Mouse (Mus musculus): ENCODE measurements around the gene Sgk1.

DNA sequence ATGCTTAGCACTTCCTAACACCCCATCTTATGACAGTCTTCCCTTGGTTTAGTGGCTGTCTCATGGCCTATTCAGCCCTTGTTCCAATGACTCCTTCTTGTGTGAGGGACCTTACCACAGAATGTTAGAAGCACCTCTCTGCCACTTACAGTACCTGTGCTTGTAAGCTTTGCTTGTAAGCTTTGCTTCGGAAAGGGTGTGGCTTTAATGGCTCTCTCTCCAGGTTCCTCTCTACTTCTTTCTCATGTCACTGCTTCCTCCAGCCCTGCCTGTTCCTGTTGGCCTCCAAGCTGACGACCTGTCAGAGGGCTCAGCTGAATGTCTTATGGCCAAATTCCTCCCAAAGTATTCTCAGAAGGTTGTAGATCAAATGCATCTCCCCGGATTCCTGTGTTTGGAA, 25.8 kb downstream of the Sgk1 start:
- TF ChIP-seq GATA1 (IDR thresholded peaks at IDR 0.05; ENCODE audit: borderline replicate concordance, low read length) (no peak), FLI1 (IDR thresholded peaks at IDR 0.05; ENCODE audit: low read length) (no peak)

Data from megakaryocyte, embryonic 14.5 days (primary cell).